Mouse (Mus musculus) right cerebral cortex, postnatal 25 days (tissue): ENCODE results near the gene Gfpt1.

ENCODE experiments used
- DNase-seq: peaks from one replicate; pipeline ENCODE4 v3.0.0; 2022

Gfpt1 gene

GRCm38 (mm10) chr6:87101955-87102353 is 59.3 kb downstream of the Gfpt1 start:
- DNase-seq, result no peak

GRCm38 (mm10) chr6:87102421-87102911 is 59.8 kb downstream of the Gfpt1 start:
- DNase-seq, result no peak

DNA sequence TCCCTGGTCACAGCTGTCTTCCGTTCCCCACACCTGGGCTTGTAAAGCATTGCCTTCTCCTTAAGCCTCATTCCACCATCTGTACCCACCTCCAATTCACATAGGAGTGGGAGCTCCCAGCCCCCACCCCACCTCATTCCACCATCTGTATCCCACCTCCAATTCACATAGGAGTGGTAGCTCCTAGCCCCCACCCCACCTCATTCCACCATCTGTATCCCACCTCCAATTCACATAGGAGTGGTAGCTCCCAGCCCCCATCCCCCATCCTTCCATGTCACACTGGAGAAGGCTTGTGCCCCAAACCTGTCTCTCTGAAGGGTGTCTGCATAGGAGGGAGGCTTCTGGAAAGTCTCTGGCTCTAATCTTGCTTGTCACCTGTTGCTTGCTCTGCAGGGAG is 60.7 kb downstream of the Gfpt1 start:
- no peak for DNase-seq

DNA sequence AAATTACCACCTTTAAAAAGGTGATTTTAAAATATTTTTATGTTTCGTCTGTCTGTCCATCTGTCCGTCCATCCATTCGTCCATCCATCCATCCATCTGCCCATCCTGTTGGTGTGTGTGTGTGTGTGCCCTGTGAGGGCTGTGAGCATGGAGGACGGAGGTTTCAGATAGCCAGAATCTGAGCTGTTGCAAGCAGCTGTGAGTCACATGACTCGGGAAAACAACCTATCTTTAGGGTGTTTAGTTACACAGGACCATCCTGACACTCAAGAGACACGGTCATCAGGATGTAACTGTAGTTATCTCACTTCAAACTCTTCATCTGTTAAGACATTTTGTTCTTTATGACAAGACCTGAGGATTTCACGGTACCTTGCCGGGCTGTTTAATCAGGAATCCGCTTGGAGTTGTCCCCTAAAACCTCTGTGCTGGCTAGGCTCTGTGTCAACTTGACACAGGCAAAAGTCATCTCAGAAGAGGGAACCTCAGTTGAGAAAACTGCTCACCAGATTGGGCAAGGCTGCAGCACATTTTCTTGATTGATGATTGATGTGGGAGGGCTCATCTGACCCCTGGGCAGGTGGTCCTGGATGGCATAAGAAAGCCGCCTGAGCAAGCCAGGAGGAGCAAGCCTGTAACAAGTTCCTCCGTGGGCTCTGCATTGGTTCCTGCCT is 61.6 kb downstream of the Gfpt1 start, which contains the start of gene D6Ertd527e:
D6Ertd527e (plus strand) TSS at position 624 of the 674 bp plus-strand sequence.
- DNase-seq, result no peak

GRCm38 (mm10) chr6:87111493-87111892 is 68.8 kb downstream of the Gfpt1 start:
- no peak for DNase-seq

DNA sequence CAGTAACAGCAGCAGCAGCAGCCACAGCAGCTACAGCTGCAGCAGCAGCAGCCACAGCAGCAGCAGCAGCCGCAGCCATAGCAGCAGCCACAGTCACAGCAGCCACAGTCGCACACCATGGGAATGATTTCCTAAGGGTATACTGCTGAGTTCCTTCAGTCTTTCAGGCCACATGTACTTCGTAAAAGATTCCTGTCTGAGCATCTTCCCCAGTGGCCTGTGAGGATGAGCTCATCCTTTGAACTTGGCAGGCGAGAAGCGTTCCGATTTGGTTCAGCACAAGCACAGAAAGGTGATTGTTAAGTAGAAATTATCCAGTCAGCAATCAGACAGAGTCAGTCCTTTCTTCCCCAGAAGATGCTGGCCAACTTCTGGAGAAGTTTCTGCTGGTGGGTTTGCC is 69.5 kb downstream of the Gfpt1 start:
- DNase-seq, result no peak

GRCm38 (mm10) chr6:87115981-87116380 is 73.3 kb downstream of the Gfpt1 start:
- no peak for DNase-seq

- no peak for DNase-seq
Measured at GRCm38 (mm10) chr6:87116596-87116995, 74.0 kb downstream of the Gfpt1 start.

- DNase-seq, result no peak
Measured at GRCm38 (mm10) chr6:87119066-87119837, 76.6 kb downstream of the Gfpt1 start.

- DNase-seq, result no peak
Measured at GRCm38 (mm10) chr6:87119975-87120374, 77.3 kb downstream of the Gfpt1 start.

GRCm38 (mm10) chr6:87120661-87121060 is 78.0 kb downstream of the Gfpt1 start:
- no peak for DNase-seq

DNA sequence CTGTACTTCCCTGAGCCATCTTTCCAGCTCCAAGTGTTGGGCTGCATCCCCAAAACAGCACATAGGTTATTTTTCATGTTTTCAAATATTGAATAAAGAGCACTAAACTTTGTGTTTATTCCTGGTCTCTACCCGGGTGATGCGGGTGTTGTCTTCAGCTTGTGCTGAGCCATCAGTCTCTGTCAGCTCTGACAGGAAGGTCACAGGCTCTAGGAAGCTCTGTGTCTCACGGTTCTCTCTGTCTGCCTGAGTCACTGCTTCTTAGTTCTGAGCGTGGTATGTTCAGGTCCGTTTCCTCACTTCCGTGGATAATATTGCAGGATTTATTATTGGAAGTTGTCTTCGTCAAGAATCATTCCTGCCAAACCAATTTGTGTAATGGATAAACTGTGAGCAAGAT is 79.3 kb downstream of the Gfpt1 start:
- DNase-seq, result no peak

GRCm38 (mm10) chr6:87123406-87123805 is 80.8 kb downstream of the Gfpt1 start:
- no peak for DNase-seq

GRCm38 (mm10) chr6:87123973-87124372 is 81.3 kb downstream of the Gfpt1 start:
- DNase-seq, result no peak

DNA sequence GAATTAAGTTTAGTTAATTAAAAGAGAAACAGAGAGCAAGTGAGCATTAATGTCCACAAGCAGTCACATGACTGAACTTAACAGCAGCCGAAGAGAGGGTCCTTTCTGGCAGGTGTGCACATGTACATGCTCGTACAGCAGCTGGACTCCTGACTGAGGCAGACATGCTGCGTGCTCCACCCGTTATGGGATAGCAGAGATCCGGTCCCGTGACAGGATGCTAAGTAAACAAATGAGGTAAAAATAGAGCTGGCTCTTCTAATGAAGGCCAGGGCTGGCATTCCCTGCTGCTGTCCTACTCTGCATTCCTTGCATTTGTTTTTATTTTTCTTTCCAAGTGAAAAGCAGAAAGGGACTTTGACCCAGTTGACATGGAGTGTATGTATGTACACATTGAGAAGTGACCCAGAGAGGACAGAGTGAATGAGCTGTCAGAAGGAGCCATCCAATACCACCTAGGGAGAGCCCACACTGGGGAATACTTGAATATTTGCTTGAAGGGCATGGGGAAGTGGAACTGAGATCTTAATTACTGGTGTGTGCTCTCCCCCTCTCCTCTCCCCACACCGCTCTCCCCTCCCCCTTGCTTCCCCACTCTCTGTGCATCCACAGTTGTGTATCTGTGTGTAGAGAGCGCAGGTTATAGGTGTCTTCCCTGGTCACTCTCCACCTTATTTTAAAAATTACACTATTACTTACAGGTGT is 84.6 kb downstream of the Gfpt1 start:
- DNase-seq, result no peak

DNA sequence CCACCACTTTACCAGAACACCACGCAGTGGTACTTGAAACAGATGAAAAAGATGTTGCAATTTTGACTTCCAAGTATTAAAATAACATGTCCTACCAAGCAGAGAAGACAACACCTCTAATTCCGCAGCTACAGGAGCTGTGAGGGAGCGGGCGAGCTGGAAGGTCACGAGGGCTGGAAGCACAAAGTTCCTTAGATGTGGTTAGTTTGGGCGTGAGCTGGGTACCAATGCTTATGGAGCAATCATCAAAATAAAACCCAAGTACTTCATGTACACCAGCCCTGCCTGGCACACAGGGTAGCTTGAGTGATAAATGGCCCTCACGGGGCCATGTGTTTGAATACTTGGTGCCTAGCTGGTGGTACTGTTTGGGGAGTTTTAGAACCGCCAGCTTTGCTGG is 87.2 kb downstream of the Gfpt1 start:
- DNase-seq, result no peak

GRCm38 (mm10) chr6:87130628-87131027 is 88.0 kb downstream of the Gfpt1 start:
- DNase-seq, result no peak

DNA sequence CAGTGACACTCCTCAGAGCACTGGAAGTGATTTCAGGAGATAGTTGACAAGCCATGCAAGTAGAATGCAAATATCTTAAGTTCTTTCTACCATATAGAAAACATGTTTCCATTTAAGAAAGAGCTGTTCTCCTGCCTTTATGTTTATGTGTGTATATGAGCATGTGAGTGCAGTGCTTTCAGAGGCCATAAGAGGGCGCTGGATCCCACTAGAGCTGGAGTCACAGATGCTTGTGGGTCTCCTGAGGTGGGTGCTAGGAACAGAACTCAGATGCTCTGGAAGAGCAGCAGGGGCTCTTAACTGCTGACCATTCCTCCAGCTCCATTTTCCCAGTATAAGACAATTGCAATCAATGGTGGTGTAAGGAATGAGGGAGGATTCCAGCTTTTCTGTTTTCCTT is 88.4 kb downstream of the Gfpt1 start:
- no peak for DNase-seq

GRCm38 (mm10) chr6:87133520-87133919 is 90.9 kb downstream of the Gfpt1 start:
- DNase-seq, result no peak

GRCm38 (mm10) chr6:87133966-87134546 is 91.4 kb downstream of the Gfpt1 start:
- peak; percentile 25 for DNase-seq

DNA sequence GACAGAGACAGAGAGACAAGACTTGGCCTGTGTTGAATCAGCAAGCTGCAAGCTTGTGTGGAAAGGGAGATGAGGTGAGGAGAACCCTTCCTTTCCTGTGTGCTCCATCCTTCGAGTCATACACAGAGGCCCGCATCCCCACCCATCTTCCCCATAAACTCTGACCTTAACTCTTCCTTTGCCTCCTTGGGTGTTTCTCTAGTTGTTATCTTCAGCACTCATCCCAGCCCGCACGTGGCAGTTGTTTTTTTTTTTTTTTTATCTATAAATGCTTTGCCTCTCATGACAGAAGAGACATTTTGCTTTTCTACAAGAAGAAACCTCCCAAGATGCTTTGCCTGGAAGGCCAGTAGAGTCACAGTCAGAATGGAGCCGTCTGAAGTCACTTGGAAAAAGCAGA is 95.8 kb downstream of the Gfpt1 start:
- DNase-seq, result no peak

DNA sequence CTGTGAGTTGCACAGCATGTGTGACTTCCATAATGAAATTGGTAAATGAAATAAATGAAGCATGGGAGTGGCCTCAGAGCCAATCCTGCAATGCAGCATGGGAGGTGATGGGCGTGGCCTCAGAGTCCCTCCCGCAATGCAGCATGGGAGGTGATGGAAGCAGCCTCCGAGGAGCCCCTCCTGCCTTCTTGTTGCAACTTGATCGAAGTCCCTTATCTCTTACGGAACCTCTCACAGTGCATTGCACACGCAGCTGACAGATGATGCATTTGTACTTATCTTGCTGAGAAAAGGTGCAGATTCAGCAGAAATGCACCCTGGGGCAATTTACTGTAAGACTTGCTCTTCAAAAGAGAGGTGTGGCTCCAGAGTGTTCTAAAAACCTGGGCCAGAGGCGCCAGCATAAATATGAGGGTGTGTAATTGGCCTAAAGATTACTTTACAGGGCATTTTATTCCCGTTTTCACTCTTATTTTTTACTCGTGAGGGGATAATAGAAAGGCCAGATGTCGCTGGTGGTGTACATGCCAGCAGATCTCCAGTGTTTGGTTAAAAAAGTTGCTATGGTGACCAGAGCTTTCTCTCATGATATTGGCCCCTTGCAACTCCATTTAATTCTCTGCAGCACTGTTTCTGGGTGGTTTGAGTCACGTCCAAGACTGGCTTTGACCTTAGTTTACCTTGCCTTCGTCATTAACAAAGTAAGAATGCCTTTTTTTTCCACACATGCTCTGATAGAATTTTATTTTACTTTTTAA is 97.3 kb downstream of the Gfpt1 start:
- no peak for DNase-seq
